ENCODE assay signal across 25 mouse cellular contexts in genomic region chr11:107243126-107243525, GRCm38 (mm10).
"Had no signal": no experiment of that assay in that cellular context is flagged by ENCODE, and none has a peak within 500 bp of the region (broad histone marks: within the 10 kb centered on the region; RNA-seq: fewer than 3 reads in every experiment).

No protein-coding gene starts in this region.

- H3K4me1 ChIP-seq: heart, embryonic 10.5 days; heart, embryonic 12.5 days; hindbrain, embryonic 12.5 days; intestine, embryonic 15.5 days; limb, embryonic 10.5 days; limb, embryonic 12.5 days had no signal

- H3K4me3 ChIP-seq: gastrocnemius, adult 2 months; heart, embryonic 10.5 days; heart, embryonic 12.5 days; hindbrain, embryonic 10.5 days; hindbrain, embryonic 12.5 days; intestine, embryonic 15.5 days; layer of hippocampus, adult 2 months; left cerebral cortex, adult 2 months; limb, embryonic 10.5 days; limb, embryonic 12.5 days had no signal

- H3K27me3 ChIP-seq: heart, embryonic 12.5 days; hindbrain, embryonic 12.5 days; intestine, embryonic 15.5 days; limb, embryonic 12.5 days had no signal

- H3K27ac ChIP-seq: gastrocnemius, adult 2 months; heart, embryonic 10.5 days; hindbrain, embryonic 10.5 days; hindbrain, embryonic 12.5 days; hindbrain, embryonic 14.5 days; intestine, embryonic 15.5 days; layer of hippocampus, adult 2 months; left cerebral cortex, adult 2 months; limb, embryonic 10.5 days; limb, embryonic 12.5 days had no signal

- H3K4me2 ChIP-seq: heart, embryonic 12.5 days; hindbrain, embryonic 12.5 days; hindbrain, embryonic 14.5 days; intestine, embryonic 15.5 days; limb, embryonic 12.5 days had no signal

- H3K9me3 ChIP-seq: heart, embryonic 10.5 days; heart, embryonic 12.5 days; hindbrain, embryonic 10.5 days; intestine, embryonic 15.5 days; limb, embryonic 10.5 days had no signal

- H3K36me3 ChIP-seq: heart, embryonic 12.5 days; hindbrain, embryonic 12.5 days; intestine, embryonic 15.5 days had no signal

- DNase-seq: gastrocnemius, adult 2 months; gastrocnemius, postnatal 10 days; gastrocnemius, postnatal 25 days; heart, adult 18-20 months; heart, postnatal 10 days; heart, postnatal 4 days; kidney, adult 18-20 months; kidney, adult 8-10 months; kidney, postnatal 10 days; kidney, postnatal 25 days; kidney, postnatal 4 days; liver had no signal

- ATAC-seq: hindbrain, embryonic 16.5 days; inflammation-experienced regulatory T-cells, adult 6 months; intestine, embryonic 15.5 days; intestine, postnatal 0 days had no signal

- H3K9ac ChIP-seq: heart, embryonic 12.5 days; hindbrain, embryonic 12.5 days; hindbrain, embryonic 14.5 days; intestine, embryonic 15.5 days; limb, embryonic 12.5 days had no signal
